Mouse (Mus musculus) lung, adult 2 months (tissue): ENCODE data around the gene Cdk5r1.

ENCODE experiments used
- CTCF ChIP-seq: fragments of 200-500 bp; IDR thresholded peaks from 2 replicates; pipeline ENCODE4 v1.5.1; 2011; ENCODE audit warnings: mild to moderate bottlenecking, low read length, control low read depth; ENCODE audit not compliant: insufficient read depth
- POLR2A ChIP-seq: fragments of 200-500 bp; IDR thresholded peaks from 2 replicates; pipeline ENCODE4 v1.6.1; 2011; ENCODE audit warnings: low read depth, mild to moderate bottlenecking, control low read depth, low read length, borderline replicate concordance; ENCODE audit errors: extremely low read depth

- TF ChIP-seq CTCF (no peak), POLR2A (no peak)
These were observed 27.9 kb downstream of the Cdk5r1 start for GRCm38 (mm10) chr11:80504519-80505385.
